Mouse (Mus musculus) mesoderm, embryonic 11.5 days (tissue): ENCODE data around the gene Gdi1.
A peak's percentile ranks its signal among the peaks of the same experiment; 100 is the strongest.
"Not testable (repeated sequence)": the region's sequence is repeated elsewhere in the genome, so short reads cannot be mapped to it uniquely, and the experiment has no call there.

Experiments
- DNase-seq: peaks from one replicate; pipeline ENCODE4 v3.0.0-alpha.2; 2012; ENCODE audit warnings: low read depth, low spot score

Gdi1 gene

DNA sequence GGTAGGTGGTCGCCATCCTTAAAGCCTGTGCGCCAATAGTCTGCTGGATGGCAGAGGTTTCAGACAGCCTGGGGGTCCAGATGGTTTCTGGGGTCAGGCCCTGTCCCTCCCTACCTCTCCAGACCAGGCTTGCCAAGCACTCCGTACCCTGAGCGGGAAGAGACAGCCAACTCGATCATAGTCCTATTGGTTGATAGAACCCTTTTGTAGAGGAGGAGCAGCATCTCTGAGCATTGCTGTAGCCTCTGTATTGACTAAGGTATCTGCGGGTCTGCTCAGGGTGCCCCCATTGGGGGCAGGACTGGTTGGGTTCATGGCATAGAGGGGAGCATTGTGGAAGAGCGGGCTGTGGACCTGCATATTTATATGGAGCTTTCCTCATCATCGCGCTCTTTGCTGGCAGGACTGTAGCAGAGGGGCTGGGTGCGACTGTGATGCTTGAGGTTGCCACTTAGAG is 24.4 kb downstream of the Gdi1 start:
- no peak for DNase-seq

DNA sequence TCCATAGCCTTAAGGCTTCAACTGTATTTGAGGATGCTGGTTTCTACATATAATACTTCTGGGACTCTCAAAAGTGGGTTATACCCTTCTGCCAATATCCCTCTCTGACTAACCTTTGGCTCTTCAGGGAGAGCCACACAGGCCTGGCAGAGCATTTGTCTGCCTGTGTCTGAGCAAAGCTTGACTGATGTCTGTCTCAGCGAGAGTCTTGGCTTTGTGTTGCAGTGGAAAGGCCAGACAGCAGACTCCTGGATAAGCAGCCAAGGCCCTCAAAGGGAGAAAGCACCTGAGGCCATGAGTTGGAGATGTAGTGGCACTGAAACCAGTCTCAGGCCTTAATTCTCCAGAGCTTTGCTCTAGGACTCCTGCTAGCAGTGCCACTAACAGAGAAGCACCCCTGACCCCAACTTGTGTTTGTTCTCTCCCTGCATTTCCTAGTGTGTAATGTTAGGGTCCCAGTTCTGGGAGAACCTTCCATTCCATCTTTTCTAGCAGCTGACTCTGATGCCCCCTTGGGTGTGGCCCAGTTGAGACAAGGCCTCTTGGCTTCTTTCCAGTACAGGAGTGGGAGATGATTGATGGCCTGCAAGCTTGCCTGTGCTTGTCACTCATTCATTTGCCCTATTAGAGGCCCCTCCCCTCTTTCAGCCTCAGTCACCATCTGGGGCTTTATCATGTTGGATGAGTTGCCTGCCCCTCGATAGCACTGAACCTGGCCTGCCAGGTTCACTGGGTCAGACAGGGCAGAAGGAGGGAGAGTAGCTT is 25.6 kb downstream of the Gdi1 start:
- DNase-seq, result no peak

DNA sequence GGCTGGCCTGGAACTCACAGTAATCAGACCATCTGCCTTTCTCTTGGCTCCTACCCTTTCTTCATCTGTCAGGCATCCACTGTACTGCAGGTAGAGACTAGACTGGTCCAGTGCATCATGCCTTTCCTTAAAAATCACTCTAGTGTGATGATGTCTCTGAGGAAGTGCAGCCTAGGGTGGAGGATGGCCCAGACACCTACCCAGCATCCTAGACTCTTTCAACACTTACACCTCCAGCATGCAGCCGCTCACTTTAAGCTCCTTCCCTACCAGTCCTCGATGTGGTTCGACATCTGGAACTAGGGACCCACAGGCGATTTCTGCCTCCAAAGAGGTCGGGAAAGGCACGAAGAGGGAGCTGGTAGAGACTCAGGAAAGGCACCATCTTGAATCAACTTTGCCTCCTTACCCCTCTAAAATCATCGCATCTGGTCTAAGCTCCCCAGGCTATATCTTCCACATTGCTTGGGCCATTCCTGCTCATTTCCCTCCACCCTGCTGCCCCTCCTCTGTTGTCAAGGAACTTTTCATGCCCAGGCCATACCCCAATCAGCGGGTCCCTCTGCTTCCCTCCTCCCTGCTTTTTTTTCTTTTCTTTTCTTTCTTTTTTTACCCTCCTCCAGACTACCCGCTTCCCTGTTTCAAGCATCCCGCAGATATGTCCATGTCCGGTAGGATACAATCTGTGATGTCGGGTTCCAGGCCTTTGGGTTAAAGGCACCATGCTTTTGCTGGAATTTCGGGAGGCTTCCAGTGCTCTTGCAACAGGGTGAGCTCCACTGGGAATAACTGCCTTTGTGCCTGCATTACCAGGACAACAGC is 48.1 kb downstream of the Gdi1 start:
- no peak for DNase-seq

DNA sequence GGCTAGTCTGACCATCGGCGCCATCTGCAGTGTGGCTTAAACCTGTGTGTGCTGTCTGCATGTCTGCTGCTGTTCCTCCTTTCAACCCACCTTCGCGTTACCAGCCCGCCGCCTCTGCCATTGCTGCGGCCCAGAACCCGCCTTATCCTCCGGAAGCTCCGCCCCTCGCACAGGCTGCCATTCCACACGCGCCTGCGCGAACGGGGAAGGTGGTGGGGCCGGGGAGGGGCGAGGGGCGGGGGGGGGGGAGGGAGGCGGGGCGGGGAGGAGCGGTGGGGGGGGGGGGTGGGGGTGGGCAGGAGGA is 48.6 kb downstream of the Gdi1 start, which contains the start of gene Lage3:
Gene Lage3 (minus strand): TSS at position 152 of the 304 bp plus-strand sequence.
- peak; percentile 74 for DNase-seq

DNA sequence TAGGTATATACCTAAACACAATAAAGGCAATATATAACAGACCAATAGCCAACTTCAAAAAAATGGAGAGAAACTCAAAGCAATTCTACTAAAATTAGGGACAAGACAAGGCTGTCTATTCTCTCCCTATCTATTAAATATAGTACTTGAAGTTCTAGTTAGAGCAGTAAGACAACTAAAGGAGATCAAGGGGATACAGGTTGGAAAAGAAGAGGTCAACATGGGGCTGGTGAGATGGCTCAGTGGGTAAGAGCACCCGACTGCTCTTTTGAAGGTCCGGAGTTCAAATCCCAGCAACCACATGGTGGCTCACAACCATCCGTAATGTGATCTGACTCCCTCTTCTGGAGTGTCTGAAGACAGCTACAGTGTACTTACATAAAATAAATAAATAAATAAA is 52.3 kb downstream of the Gdi1 start:
- not testable (repeated sequence) for DNase-seq

DNA sequence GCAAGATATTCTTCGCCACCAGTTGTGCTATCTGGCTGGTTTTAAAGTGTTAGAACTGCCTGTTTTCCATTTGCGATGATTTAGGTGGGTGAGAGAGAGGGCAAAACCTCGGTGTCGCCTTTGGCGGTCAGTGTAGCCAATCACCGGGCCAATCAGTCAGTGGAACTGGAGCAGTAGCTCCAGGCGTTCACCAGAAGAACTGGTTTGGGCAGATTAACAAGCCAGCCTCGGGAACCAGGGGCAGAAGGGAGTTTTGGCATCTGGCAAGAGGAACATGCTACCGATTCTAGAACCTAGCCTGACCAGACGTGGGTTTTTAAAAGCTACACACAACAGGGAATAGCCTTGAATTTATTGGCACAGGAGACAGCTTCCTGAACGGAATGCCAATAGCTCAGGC is 54.4 kb downstream of the Gdi1 start:
- DNase-seq, result no peak
